Mouse (Mus musculus) liver, embryonic 12.5 days (tissue): ENCODE measurements around the gene Ppp1r14d. TPM values are rescaled to one million over a fixed set of nuclear protein-coding genes. Genes with fewer than 3 reads are reported as not detected.
A peak's percentile ranks its signal among the peaks of the same experiment; 100 is the strongest.

Source experiments
- ATAC-seq: fragments of 200-750 bp; cut with Nextera tagmentation; 2 replicates; pipeline ENCODE4 v1.8.0; 2017; ENCODE audit warnings: moderate number of reproducible peaks, mild to moderate bottlenecking, moderate library complexity
- H3K27ac ChIP-seq: fragments of 300-500 bp; sonication (generic); 2 replicates; pipeline ENCODE4 v1.5.1; 2016; ENCODE audit warnings: mild to moderate bottlenecking
- H3K27me3 ChIP-seq: fragments of 300-500 bp; sonication (generic); replicated peaks from 2 replicates; pipeline ENCODE4 v1.6.1; 2016; ENCODE audit warnings: mild to moderate bottlenecking, moderate library complexity
- H3K36me3 ChIP-seq: fragments of 300-500 bp; sonication (generic); 2 replicates; pipeline ENCODE4 v1.6.1; 2016; ENCODE audit warnings: mild to moderate bottlenecking, moderate library complexity
- H3K4me1 ChIP-seq: fragments of 300-500 bp; sonication (generic); 2 replicates; pipeline ENCODE4 v1.6.1; 2016
- H3K4me2 ChIP-seq: fragments of 300-500 bp; sonication (generic); 2 replicates; pipeline ENCODE4 v1.6.1; 2016; ENCODE audit warnings: mild to moderate bottlenecking, moderate library complexity
- H3K4me3 ChIP-seq: fragments of 300-500 bp; sonication (generic); 2 replicates; pipeline ENCODE4 v1.5.1; 2016; ENCODE audit warnings: mild to moderate bottlenecking, moderate library complexity
- H3K9ac ChIP-seq: fragments of 300-500 bp; sonication (generic); 2 replicates; pipeline ENCODE4 v1.6.1; 2016; ENCODE audit warnings: mild to moderate bottlenecking, moderate library complexity
- H3K9me3 ChIP-seq: fragments of 300-500 bp; sonication (generic); replicated peaks from 2 replicates; pipeline ENCODE4 v1.6.1; 2016; ENCODE audit warnings: mild to moderate bottlenecking, moderate library complexity
- WGBS: fragments of 180-500 bp; shearing (Covaris S2); methylation state at CpG from one replicate; pipeline ENCODE4 v1.1.7; 2016; ENCODE audit not compliant: insufficient replicate concordance; 5-methylcytosine and 5-hydroxymethylcytosine counted together
- polyA plus RNA-seq: library from polyadenylated mRNA; unstranded; fragments of >200 nt; fragmentation: Nextera tagmentation; extraction: Ambion mirVana; gene quantifications from 2 replicates; pipeline ENCODE4 v1.2.1, GENCODE M21; 2016

Ppp1r14d gene
- polyA plus RNA-seq = not detected in 2 replicates

GRCm38 (mm10) chr2:119229775-119230704, at the start of gene Ppp1r14d:
TSS of gene Ppp1r14d (minus strand) at chr2:119229906.
- no peak for ATAC-seq
- Histone ChIP-seq H3K9me3 (no peaks in the 10 kb centered on the region), H3K4me2 (no peak within 1 kb of the TSS), H3K4me1 (no peaks in the 10 kb centered on the region), H3K27ac (no peak within 1 kb of the TSS), H3K4me3 (no peak within 1 kb of the TSS), H3K9ac (no peak within 1 kb of the TSS), H3K36me3 (no peaks in the 10 kb centered on the region), H3K27me3 (peaks cover 42% of the 10 kb centered on the region)
- WGBS = 57% methylated on average over 6 of the region's 6 CpGs

DNA sequence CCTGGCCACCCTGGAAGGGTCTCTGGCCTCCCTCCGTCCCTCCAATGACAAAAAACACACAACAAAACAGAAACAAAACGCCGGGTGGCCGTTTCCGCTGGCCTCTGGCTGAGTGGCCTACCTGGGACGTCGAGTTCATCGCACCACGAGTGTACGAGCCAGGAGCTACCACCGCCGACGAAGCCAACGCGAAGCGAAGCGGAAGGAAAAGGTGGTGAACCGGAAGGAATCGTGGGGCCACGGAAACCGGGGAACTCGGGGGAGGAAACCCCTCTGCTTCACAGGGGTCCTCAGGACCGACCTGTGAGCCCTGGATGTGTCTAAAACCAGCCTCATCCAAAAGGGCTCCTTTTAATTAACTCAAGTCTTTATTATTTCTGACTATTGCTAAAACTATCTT, 48.1 kb upstream of the Ppp1r14d start:
- no peaks in the 10 kb centered on the region for H3K4me1 ChIP-seq
- ATAC-seq = no peak
- 88% methylated on average over 23 of the region's 23 CpGs for WGBS
- H3K9me3 ChIP-seq = no peaks in the 10 kb centered on the region
- H3K4me3 ChIP-seq = no peak overlapping the region
- H3K27ac ChIP-seq = no peak overlapping the region
- no peaks in the 10 kb centered on the region for H3K36me3 ChIP-seq
- H3K27me3 ChIP-seq = peaks cover 6% of the 10 kb centered on the region; the same call in 1 of the 2 replicates
- H3K9ac ChIP-seq = no peak overlapping the region
- H3K4me2 ChIP-seq = no peak overlapping the region

DNA sequence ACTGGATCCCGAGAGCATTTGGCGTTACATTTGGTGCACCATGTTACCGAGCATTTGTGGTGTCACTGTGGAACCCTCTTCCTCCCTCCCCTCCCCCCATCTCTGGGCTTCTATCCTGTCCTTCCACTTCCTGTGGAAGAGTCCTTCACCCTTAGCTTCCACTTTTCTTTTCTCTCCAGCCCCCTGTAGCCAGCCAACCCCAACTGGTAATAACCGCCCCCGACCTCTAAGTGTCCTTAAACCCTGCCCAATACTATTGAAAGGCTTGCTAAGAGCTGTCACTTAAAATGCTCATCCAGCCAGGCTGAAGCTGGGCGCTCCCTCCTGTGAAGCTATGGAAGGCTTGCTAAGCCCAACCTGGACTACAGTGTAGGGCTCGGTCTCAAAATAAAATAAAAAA, 47.2 kb upstream of the Ppp1r14d start:
- ATAC-seq = no peak
- H3K4me3 ChIP-seq = no peak overlapping the region
- 49% methylated on average over 7 of the region's 7 CpGs for WGBS

GRCm38 (mm10) chr2:119274126-119274525, 44.4 kb upstream of the Ppp1r14d start:
- no peak for ATAC-seq
- H3K27me3 ChIP-seq = peaks cover 28% of the 10 kb centered on the region
- 43% methylated on average over 1 of the region's 1 CpGs for WGBS
- no peak overlapping the region for H3K4me2 ChIP-seq
- no peak overlapping the region for H3K9ac ChIP-seq
- no peaks in the 10 kb centered on the region for H3K36me3 ChIP-seq
- H3K27ac ChIP-seq = no peak overlapping the region
- no peaks in the 10 kb centered on the region for H3K9me3 ChIP-seq
- H3K4me1 ChIP-seq = peaks cover 11% of the 10 kb centered on the region
- H3K4me3 ChIP-seq = no peak overlapping the region

More for the DNA sequence above, 47.2 kb upstream of the Ppp1r14d start:
- Histone ChIP-seq H3K27me3 (peaks cover 7% of the 10 kb centered on the region; the same call in 1 of the 2 replicates), H3K36me3 (no peaks in the 10 kb centered on the region), H3K4me2 (no peak overlapping the region), H3K9me3 (no peaks in the 10 kb centered on the region), H3K9ac (no peak overlapping the region), H3K4me1 (no peaks in the 10 kb centered on the region), H3K27ac (no peak overlapping the region)

- no peak within 1 kb of the TSS for H3K27ac ChIP-seq
- no peaks in the 10 kb centered on the region for H3K9me3 ChIP-seq
- H3K9ac ChIP-seq = peak within 1 kb of the TSS; percentile 41
- peak within 1 kb of the TSS; percentile 61 for H3K4me3 ChIP-seq
- peaks cover 11% of the 10 kb centered on the region for H3K4me1 ChIP-seq
- peak within 1 kb of the TSS; percentile 92 for H3K4me2 ChIP-seq
- peaks cover 41% of the 10 kb centered on the region for H3K27me3 ChIP-seq
- no peaks in the 10 kb centered on the region for H3K36me3 ChIP-seq
- WGBS = 2% methylated on average over 49 of the region's 49 CpGs
- peak; percentile 80 for ATAC-seq
Observed at GRCm38 (mm10) chr2:119270643-119271331, 41.1 kb upstream of the Ppp1r14d start, which contains the start of gene Rhov. TSS of gene Rhov (minus strand) at chr2:119271272.

DNA sequence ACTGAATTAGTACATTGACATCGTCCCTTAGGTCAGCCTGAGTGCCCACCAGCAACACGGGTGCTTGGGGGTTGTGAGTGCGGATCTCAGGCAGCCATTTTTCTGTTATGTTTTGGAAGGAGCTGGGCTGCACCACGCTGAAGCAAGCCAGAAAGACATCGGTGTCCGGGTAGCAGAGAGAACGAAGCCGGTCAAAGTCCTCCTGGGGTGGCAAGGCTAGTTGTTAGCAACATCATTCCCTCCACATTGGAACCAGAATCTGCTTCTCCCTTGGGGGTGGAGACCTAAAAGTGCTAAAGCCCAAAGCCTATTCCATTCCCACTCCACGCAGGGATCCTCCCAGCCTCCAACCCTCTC, 40.6 kb upstream of the Ppp1r14d start:
- 47% methylated on average over 9 of the region's 9 CpGs for WGBS
- peaks cover 41% of the 10 kb centered on the region for H3K27me3 ChIP-seq
- H3K9ac ChIP-seq = no peak overlapping the region
- H3K9me3 ChIP-seq = no peaks in the 10 kb centered on the region
- H3K4me2 ChIP-seq = peak overlapping the region; percentile 92
- no peak overlapping the region for H3K27ac ChIP-seq
- 0 out of 2 replicates have a peak overlapping the region, but pooled peaks have one; percentile 61 for H3K4me3 ChIP-seq
- H3K36me3 ChIP-seq = no peaks in the 10 kb centered on the region
- ATAC-seq = no peak
- H3K4me1 ChIP-seq = peaks cover 11% of the 10 kb centered on the region

GRCm38 (mm10) chr2:119263813-119264212, 34.1 kb upstream of the Ppp1r14d start:
- ATAC-seq = no peak
- Histone ChIP-seq H3K27ac (no peak overlapping the region), H3K36me3 (no peaks in the 10 kb centered on the region), H3K9ac (no peak overlapping the region), H3K4me2 (no peak overlapping the region), H3K27me3 (peaks cover 13% of the 10 kb centered on the region), H3K4me3 (no peak overlapping the region), H3K4me1 (peaks cover 6% of the 10 kb centered on the region), H3K9me3 (no peaks in the 10 kb centered on the region)
- WGBS = 60% methylated on average over 5 of the region's 5 CpGs

DNA sequence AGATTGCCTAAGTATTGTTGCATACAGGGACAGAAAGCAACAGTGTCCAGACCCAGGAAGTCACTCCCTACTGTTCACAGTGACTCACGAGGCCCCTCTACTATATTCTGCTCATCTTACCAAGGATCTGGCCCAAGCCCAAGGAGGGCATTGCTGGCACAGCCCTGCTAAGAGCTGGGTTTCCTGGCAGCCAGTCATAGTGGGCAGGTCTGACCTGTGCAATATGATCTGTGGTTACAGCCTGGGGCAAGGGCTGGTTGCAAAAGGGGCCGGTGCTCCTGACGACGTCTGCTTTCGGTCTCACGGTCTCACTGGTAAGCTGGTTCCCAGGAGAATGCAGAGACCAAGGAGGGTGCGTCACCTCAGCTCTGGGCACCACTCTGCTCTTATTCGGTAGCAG, 33.3 kb upstream of the Ppp1r14d start:
- no peak overlapping the region for H3K4me3 ChIP-seq
- H3K27ac ChIP-seq = no peak overlapping the region
- 0 out of 2 replicates have a peak overlapping the region, but pooled peaks have one; percentile 1 for H3K4me2 ChIP-seq
- H3K36me3 ChIP-seq = no peaks in the 10 kb centered on the region
- peaks cover 10% of the 10 kb centered on the region for H3K27me3 ChIP-seq
- H3K9me3 ChIP-seq = no peaks in the 10 kb centered on the region
- H3K9ac ChIP-seq = no peak overlapping the region
- 22% methylated on average over 8 of the region's 8 CpGs for WGBS
- no peak for ATAC-seq
- H3K4me1 ChIP-seq = peaks cover 6% of the 10 kb centered on the region

GRCm38 (mm10) chr2:119261326-119261725, 31.6 kb upstream of the Ppp1r14d start:
- WGBS = 71% methylated on average over 2 of the region's 2 CpGs
- ATAC-seq = no peak

DNA sequence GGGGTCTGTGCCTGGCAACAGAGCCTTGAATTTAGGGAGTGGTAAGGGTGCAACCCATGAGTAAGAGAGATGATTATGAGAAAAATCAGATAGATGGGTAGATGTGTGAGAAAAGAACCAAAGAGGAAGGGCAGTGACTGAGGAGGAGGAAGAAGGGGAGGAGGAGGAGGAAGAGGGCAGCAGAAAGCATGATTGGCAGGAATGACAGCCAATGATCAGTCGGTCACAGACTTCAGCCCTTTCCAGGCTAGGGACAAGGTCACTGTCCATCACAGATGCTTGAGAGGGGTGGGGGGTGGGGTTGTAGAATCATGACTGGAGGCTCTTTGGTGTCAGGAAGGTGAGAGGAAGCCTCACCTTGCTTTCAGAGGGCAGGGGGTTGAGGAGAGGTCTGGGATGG, 30.8 kb upstream of the Ppp1r14d start:
- Histone ChIP-seq H3K9ac (no peak overlapping the region), H3K9me3 (no peaks in the 10 kb centered on the region), H3K4me1 (peaks cover 6% of the 10 kb centered on the region), H3K36me3 (no peaks in the 10 kb centered on the region), H3K27me3 (peaks cover 10% of the 10 kb centered on the region), H3K4me3 (no peak overlapping the region), H3K27ac (no peak overlapping the region), H3K4me2 (no peak overlapping the region)
- 63% methylated on average over 1 of the region's 1 CpGs for WGBS
- ATAC-seq = no peak

More at GRCm38 (mm10) chr2:119261326-119261725, 31.6 kb upstream of the Ppp1r14d start:
- Histone ChIP-seq H3K27ac (no peak overlapping the region), H3K9ac (no peak overlapping the region), H3K4me3 (no peak overlapping the region), H3K9me3 (no peaks in the 10 kb centered on the region), H3K4me1 (peaks cover 6% of the 10 kb centered on the region), H3K4me2 (no peak overlapping the region), H3K36me3 (no peaks in the 10 kb centered on the region), H3K27me3 (peaks cover 9% of the 10 kb centered on the region)

- no peaks in the 10 kb centered on the region for H3K36me3 ChIP-seq
- H3K4me2 ChIP-seq = no peak overlapping the region
- ATAC-seq = no peak
- H3K9me3 ChIP-seq = no peaks in the 10 kb centered on the region
- H3K4me1 ChIP-seq = peaks cover 5% of the 10 kb centered on the region; the same call in 1 of the 2 replicates
- no peak overlapping the region for H3K9ac ChIP-seq
- H3K27ac ChIP-seq = no peak overlapping the region
- H3K4me3 ChIP-seq = no peak overlapping the region
- peaks cover 37% of the 10 kb centered on the region for H3K27me3 ChIP-seq
- WGBS = 37% methylated on average over 7 of the region's 7 CpGs
Observed at GRCm38 (mm10) chr2:119254976-119255375, 25.3 kb upstream of the Ppp1r14d start.
